Mouse (Mus musculus) liver, adult 2 months (tissue): ENCODE data around the gene Irf5. TPM values are rescaled to one million over a fixed set of nuclear protein-coding genes. Genes with fewer than 3 reads are reported as not detected.

Experiments
- DNase-seq: peaks from one replicate; pipeline ENCODE4 v3.0.0-alpha.2; 2011; ENCODE audit warnings: low read depth, low spot score; ENCODE audit errors: extremely low read depth
- H3K27ac ChIP-seq: fragments of 200-500 bp; replicated peaks from 2 replicates; pipeline ENCODE4 v1.5.1; 2012; ENCODE audit warnings: low read depth, mild to moderate bottlenecking, control low read depth, inconsistent platforms, low read length; ENCODE audit not compliant: insufficient read depth
- H3K27me3 ChIP-seq: fragments of 200-500 bp; 2 replicates; pipeline ENCODE4 v1.6.1; 2012; ENCODE audit warnings: mild to moderate bottlenecking, moderate library complexity, low read length, inconsistent platforms; ENCODE audit not compliant: control insufficient read depth, insufficient read depth
- H3K36me3 ChIP-seq: fragments of 200-500 bp; 2 replicates; pipeline ENCODE4 v1.6.1; 2012; ENCODE audit warnings: low read length, inconsistent platforms; ENCODE audit not compliant: control insufficient read depth, insufficient read depth
- H3K4me1 ChIP-seq: fragments of 200-500 bp; 2 replicates; pipeline ENCODE4 v1.6.1; 2011; ENCODE audit warnings: low read length; ENCODE audit not compliant: control insufficient read depth, insufficient read depth
- H3K4me3 ChIP-seq: fragments of 200-500 bp; 2 replicates; pipeline ENCODE4 v1.5.1; 2011; ENCODE audit warnings: low read depth, mild to moderate bottlenecking, control low read depth, low read length, moderate library complexity; ENCODE audit not compliant: insufficient read depth
- H3K79me2 ChIP-seq: fragments of 200-500 bp; 2 replicates; pipeline ENCODE4 v1.6.1; 2012; ENCODE audit warnings: inconsistent platforms, mild to moderate bottlenecking, low read length, moderate library complexity; ENCODE audit not compliant: control insufficient read depth, insufficient read depth
- H3K9ac ChIP-seq: fragments of 200-500 bp; 2 replicates; pipeline ENCODE4 v1.6.1; 2012; ENCODE audit warnings: low read depth, mild to moderate bottlenecking, control low read depth, inconsistent platforms, low read length
- CTCF ChIP-seq: fragments of 200-500 bp; IDR thresholded peaks from 2 replicates; pipeline ENCODE4 v1.5.1; 2011; ENCODE audit warnings: low read depth, low read length, control low read depth
- POLR2A ChIP-seq: fragments of 200-500 bp; IDR thresholded peaks from 2 replicates; pipeline ENCODE4 v1.6.1; 2011; ENCODE audit warnings: low read length, control low read depth; ENCODE audit not compliant: insufficient read depth; ENCODE audit errors: extremely low read depth
- WGBS: fragments of 180-500 bp; shearing (Covaris S2); methylation state at CpG from one replicate; pipeline ENCODE4 v1.1.7; 2018; 5-methylcytosine and 5-hydroxymethylcytosine counted together
- polyA plus RNA-seq: library from polyadenylated mRNA; depleted of rRNA; stranded (reverse); fragments of >200 nt; gene quantifications from 2 replicates; pipeline ENCODE4 v1.2.3, GENCODE M21; 2012
- total RNA-seq: library from RNA; depleted of rRNA; stranded (reverse); fragments of >200 nt; gene quantifications from 2 replicates; pipeline ENCODE4 v1.2.3, GENCODE M21; 2014

Gene Irf5
- total and polyA plus RNA-seq, 2 experiments = 10.0 to 48.3 TPM

DNA sequence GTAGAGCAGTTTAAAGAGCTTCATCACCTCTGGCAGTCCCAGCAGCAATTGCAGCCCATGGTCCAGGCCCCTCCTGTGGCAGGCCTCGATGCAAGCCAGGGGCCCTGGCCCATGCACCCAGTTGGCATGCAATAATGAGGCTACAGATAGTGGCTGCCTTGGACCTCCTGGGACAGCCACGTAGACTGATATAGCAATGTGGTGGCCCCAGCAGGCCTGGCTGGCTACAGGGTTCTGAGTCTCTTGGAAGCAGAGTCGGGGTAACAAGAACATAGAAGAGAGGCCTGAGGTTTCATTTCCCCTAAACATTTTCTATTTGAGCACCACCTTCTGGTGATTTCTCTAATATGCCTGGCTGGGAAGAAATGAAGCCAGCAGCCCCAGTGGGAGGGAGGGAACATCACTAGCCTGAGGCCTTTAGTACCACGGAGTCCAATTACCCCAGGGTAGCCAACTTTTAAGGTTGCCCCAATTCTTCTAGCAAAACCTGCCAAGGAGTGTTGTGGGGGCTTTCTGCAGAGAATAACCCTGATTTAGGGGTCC, 10.3 kb downstream of the Irf5 start:
- H3K27me3 ChIP-seq = no peaks in the 10 kb centered on the region
- H3K79me2 ChIP-seq = no peaks in the 10 kb centered on the region
- peak; percentile 76 for DNase-seq
- H3K36me3 ChIP-seq = no peaks in the 10 kb centered on the region
- H3K9ac ChIP-seq = peak overlapping the region; percentile 47
- TF ChIP-seq CTCF = peak; percentile 38
- no peak for TF ChIP-seq POLR2A
- no peak overlapping the region for H3K4me3 ChIP-seq
- WGBS = 12% methylated on average over 4 of the region's 4 CpGs
- H3K4me1 ChIP-seq = peaks cover 22% of the 10 kb centered on the region
- peak overlapping the region; percentile 70 for H3K27ac ChIP-seq

DNA sequence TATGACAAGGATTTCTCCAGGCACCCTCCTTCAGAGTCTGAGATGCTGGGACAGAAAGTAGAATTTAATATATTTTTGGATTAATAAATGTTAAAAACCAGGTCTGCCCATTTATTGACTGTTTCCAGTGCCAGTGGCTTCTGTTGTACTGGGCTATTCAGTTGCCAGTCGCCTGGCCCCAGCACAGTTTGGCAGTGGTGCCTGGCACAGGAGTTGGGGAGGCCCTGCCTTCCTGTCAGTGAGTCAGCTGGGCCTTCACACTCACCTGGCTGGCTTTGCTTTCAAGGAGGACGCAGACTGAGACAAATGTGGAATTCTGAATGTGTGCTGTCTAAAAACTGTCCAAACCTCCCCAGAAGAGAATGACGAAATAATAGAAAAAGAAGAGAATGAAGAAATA, 10.8 kb downstream of the Irf5 start:
- Histone ChIP-seq H3K9ac (no peak overlapping the region), H3K27ac (peak overlapping the region; percentile 70), H3K27me3 (no peaks in the 10 kb centered on the region), H3K79me2 (no peaks in the 10 kb centered on the region), H3K4me1 (peaks cover 24% of the 10 kb centered on the region), H3K36me3 (peaks cover 2% of the 10 kb centered on the region; the same call in 1 of the 2 replicates), H3K4me3 (no peak overlapping the region)
- peak; percentile 92 for DNase-seq
- 21% methylated on average over 3 of the region's 3 CpGs for WGBS
- TF ChIP-seq CTCF (no peak), POLR2A (no peak)

- peaks cover 16% of the 10 kb centered on the region for H3K36me3 ChIP-seq
- H3K27me3 ChIP-seq = no peaks in the 10 kb centered on the region
Measured at GRCm38 (mm10) chr6:29539502-29539901, 13.1 kb downstream of the Irf5 start.

DNA sequence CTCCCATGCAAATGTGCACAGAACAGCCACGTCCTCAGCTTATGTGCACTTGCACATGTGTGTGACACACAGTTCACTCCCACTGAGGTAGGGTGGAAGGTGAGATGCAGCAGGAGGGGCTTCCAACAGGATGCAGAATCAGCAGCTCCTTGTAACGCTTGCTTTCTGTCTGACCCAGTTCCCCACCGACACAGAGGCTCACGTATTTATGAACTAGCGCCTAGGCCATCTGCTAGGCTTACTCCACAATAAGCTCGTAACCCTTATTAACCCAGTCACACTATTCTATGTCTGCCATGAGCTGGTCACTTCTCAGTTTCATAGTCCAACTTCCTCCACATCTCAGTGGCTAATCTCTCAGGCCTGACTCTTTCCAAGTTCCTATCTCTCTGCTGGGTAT, 13.8 kb downstream of the Irf5 start:
- no peak overlapping the region for H3K4me3 ChIP-seq
- peaks cover 24% of the 10 kb centered on the region for H3K4me1 ChIP-seq
- H3K27ac ChIP-seq = peak overlapping the region; percentile 32
- peak overlapping the region; percentile 36; the same call in 1 of the 2 replicates for H3K9ac ChIP-seq
- WGBS = 63% methylated on average over 6 of the region's 6 CpGs
- peaks cover 21% of the 10 kb centered on the region for H3K36me3 ChIP-seq
- H3K27me3 ChIP-seq = no peaks in the 10 kb centered on the region
- TF ChIP-seq POLR2A (no peak), CTCF (no peak)
- DNase-seq = peak; percentile 63
- H3K79me2 ChIP-seq = no peaks in the 10 kb centered on the region

More at GRCm38 (mm10) chr6:29539502-29539901, 13.1 kb downstream of the Irf5 start:
- H3K4me1 ChIP-seq = peaks cover 24% of the 10 kb centered on the region
- no peak overlapping the region for H3K9ac ChIP-seq
- TF ChIP-seq POLR2A (no peak), CTCF (no peak)
- H3K79me2 ChIP-seq = no peaks in the 10 kb centered on the region
- no peak overlapping the region for H3K4me3 ChIP-seq
- H3K27ac ChIP-seq = no peak overlapping the region
- DNase-seq = no peak
- 82% methylated on average over 8 of the region's 8 CpGs for WGBS

- peak; percentile 94 for DNase-seq
- Histone ChIP-seq H3K4me1 (peaks cover 24% of the 10 kb centered on the region), H3K27me3 (no peaks in the 10 kb centered on the region), H3K27ac (peak overlapping the region; percentile 95), H3K9ac (no peak overlapping the region), H3K4me3 (no peak overlapping the region), H3K79me2 (no peaks in the 10 kb centered on the region), H3K36me3 (peaks cover 26% of the 10 kb centered on the region)
- TF ChIP-seq CTCF = no peak
- TF ChIP-seq POLR2A = no peak
- 23% methylated on average over 1 of the region's 1 CpGs for WGBS
Measured at GRCm38 (mm10) chr6:29540956-29541355, 14.5 kb downstream of the Irf5 start.

GRCm38 (mm10) chr6:29545611-29546010, 19.2 kb downstream of the Irf5 start:
- Histone ChIP-seq H3K27ac (no peak overlapping the region), H3K9ac (no peak overlapping the region), H3K4me3 (no peak overlapping the region), H3K79me2 (no peaks in the 10 kb centered on the region), H3K36me3 (peaks cover 58% of the 10 kb centered on the region), H3K27me3 (no peaks in the 10 kb centered on the region), H3K4me1 (peaks cover 7% of the 10 kb centered on the region)
- DNase-seq = no peak
- 99% methylated on average over 2 of the region's 2 CpGs for WGBS
- no peak for TF ChIP-seq CTCF
- TF ChIP-seq POLR2A = no peak
